Mouse (Mus musculus) thymus, adult 2 months (tissue): Measurements from ENCODE around the gene Suclg1.

Experiments
- CTCF ChIP-seq: fragments of 200-500 bp; IDR thresholded peaks from 2 replicates; pipeline ENCODE4 v1.5.1; 2012; ENCODE audit warnings: mild to moderate bottlenecking, control low read depth, low read length, moderate library complexity, borderline replicate concordance; ENCODE audit not compliant: control insufficient read depth, poor library complexity, insufficient read depth; ENCODE audit errors: extremely low read depth
- POLR2A ChIP-seq: fragments of 200-500 bp; IDR thresholded peaks from 2 replicates; pipeline ENCODE4 v1.6.1; 2012; ENCODE audit warnings: mild to moderate bottlenecking, low read length, control low read depth, moderate library complexity; ENCODE audit not compliant: control insufficient read depth, poor library complexity, insufficient read depth; ENCODE audit errors: extremely low read depth

DNA sequence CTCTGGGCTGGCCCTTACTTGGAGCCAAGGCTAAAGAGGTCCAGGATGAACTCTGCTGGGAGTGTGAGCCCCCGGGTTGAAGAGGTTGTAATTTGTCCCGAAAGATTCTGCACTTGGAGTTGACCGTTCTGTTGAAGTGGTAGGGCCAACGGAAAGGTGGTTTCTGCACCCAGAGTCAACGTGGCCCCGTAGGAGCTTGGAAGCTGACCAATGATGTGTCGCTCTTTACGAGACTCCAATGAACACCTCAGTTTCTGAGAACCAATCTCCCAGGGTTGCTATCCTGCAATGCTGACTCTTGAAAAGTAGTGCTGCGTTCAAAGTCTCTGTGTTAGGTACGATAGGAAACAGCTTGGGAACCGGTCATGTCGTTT, 854 bp downstream of the Suclg1 start:
- no peak for TF ChIP-seq POLR2A
- TF ChIP-seq CTCF, result no peak
